Mouse (Mus musculus): ENCODE measurements around the gene Cabs1. TPM values are rescaled to one million over a fixed set of nuclear protein-coding genes. Genes with fewer than 3 reads are reported as not detected.

Gene Cabs1
- not detected in 2 replicates for polyA plus RNA-seq (2016; fragmentation: Nextera tagmentation; extraction: Ambion mirVana)

DNA sequence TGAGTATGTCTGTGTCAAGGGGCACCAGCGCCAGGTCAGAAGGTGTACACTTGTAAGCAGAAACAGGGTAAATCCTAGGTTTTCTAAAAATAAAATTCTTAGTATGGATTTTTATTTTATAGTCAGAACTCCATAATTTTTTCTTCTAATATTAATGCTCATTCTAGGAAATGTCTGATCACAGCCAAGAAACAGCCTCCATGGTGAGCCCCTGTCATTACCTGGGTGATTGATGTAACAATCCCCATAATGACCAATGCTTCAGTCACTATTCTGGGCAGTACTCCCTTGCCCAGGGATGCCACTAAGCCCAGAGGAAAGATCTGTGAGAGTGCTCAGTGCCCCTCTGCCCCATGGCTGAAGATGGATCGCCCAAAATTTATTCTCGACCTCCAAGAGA is at the start of gene Cabs1:
Gene Cabs1, plus strand, starts transcription at position 301 of the 400 bp plus-strand sequence.
- WGBS, result 90% methylated on average over 3 of the region's 3 CpGs
- H3K9me3 ChIP-seq, result no peaks in the 10 kb centered on the region
- no peaks in the 10 kb centered on the region for H3K36me3 ChIP-seq
- no peak within 1 kb of the TSS for H3K4me3 ChIP-seq
- no peak within 1 kb of the TSS for H3K27ac ChIP-seq
- H3K27me3 ChIP-seq (ENCODE audit: insufficient read depth, poor library complexity, severe bottlenecking), result no peaks in the 10 kb centered on the region
- no peak for DNase-seq (ENCODE audit: low spot score)
- no peaks in the 10 kb centered on the region for H3K4me1 ChIP-seq (replicated peaks)

GRCm38 (mm10) chr5:87931603-87932002 is 47.6 kb upstream of the Cabs1 start:
- Histone ChIP-seq H3K4me1 (replicated peaks) (no peaks in the 10 kb centered on the region), H3K27ac (no peak overlapping the region), H3K4me3 (no peak overlapping the region), H3K36me3 (no peaks in the 10 kb centered on the region), H3K27me3 (ENCODE audit: insufficient read depth, poor library complexity, severe bottlenecking) (no peaks in the 10 kb centered on the region), H3K9me3 (no peaks in the 10 kb centered on the region)
- WGBS, result 43% methylated on average over 1 of the region's 1 CpGs
- no peak for DNase-seq (ENCODE audit: low spot score)

- Histone ChIP-seq H3K4me1 (replicated peaks) (no peaks in the 10 kb centered on the region), H3K36me3 (no peaks in the 10 kb centered on the region), H3K27ac (no peak overlapping the region), H3K4me3 (no peak overlapping the region), H3K27me3 (ENCODE audit: insufficient read depth, poor library complexity, severe bottlenecking) (no peaks in the 10 kb centered on the region), H3K9me3 (no peaks in the 10 kb centered on the region)
- WGBS, result 54% methylated on average over 3 of the region's 3 CpGs
- no peak for DNase-seq (ENCODE audit: low spot score)
Measured at GRCm38 (mm10) chr5:87940752-87941151, 38.5 kb upstream of the Cabs1 start.

GRCm38 (mm10) chr5:87942515-87942914 is 36.7 kb upstream of the Cabs1 start:
- H3K4me3 ChIP-seq, result no peak overlapping the region
- H3K9me3 ChIP-seq, result no peaks in the 10 kb centered on the region
- no peaks in the 10 kb centered on the region for H3K4me1 ChIP-seq (replicated peaks)
- no peak for DNase-seq (ENCODE audit: low spot score)
- no peaks in the 10 kb centered on the region for H3K36me3 ChIP-seq
- H3K27me3 ChIP-seq (ENCODE audit: insufficient read depth, poor library complexity, severe bottlenecking), result no peaks in the 10 kb centered on the region
- no peak overlapping the region for H3K27ac ChIP-seq

GRCm38 (mm10) chr5:87951836-87952235 is 27.4 kb upstream of the Cabs1 start:
- DNase-seq (ENCODE audit: low spot score), result no peak
- Histone ChIP-seq H3K36me3 (no peaks in the 10 kb centered on the region), H3K4me1 (replicated peaks) (no peaks in the 10 kb centered on the region), H3K27ac (no peak overlapping the region), H3K27me3 (ENCODE audit: insufficient read depth, poor library complexity, severe bottlenecking) (no peaks in the 10 kb centered on the region), H3K9me3 (no peaks in the 10 kb centered on the region), H3K4me3 (no peak overlapping the region)

- DNase-seq (ENCODE audit: low spot score), result no peak
- no peaks in the 10 kb centered on the region for H3K36me3 ChIP-seq
- no peaks in the 10 kb centered on the region for H3K4me1 ChIP-seq (replicated peaks)
- no peaks in the 10 kb centered on the region for H3K9me3 ChIP-seq
- H3K4me3 ChIP-seq, result no peak within 1 kb of the TSS
- 72% methylated on average over 2 of the region's 2 CpGs for WGBS
- no peaks in the 10 kb centered on the region for H3K27me3 ChIP-seq (ENCODE audit: insufficient read depth, poor library complexity, severe bottlenecking)
- H3K27ac ChIP-seq, result no peak within 1 kb of the TSS
Measured at GRCm38 (mm10) chr5:87969201-87969600, 10.0 kb upstream of the Cabs1 start, which contains the start of the genes 2310003L06Rik and Gm28434. TSS of gene 2310003L06Rik (plus strand) at chr5:87969459. TSS of gene Gm28434 (plus strand) at chr5:87969517.

GRCm38 (mm10) chr5:87982468-87983214 is 3.4 kb downstream of the Cabs1 start:
- H3K4me3 ChIP-seq, result no peak overlapping the region
- no peak for DNase-seq (ENCODE audit: low spot score)
- no peak overlapping the region for H3K27ac ChIP-seq
- H3K4me1 ChIP-seq (replicated peaks), result no peaks in the 10 kb centered on the region
- H3K9me3 ChIP-seq, result no peaks in the 10 kb centered on the region
- H3K27me3 ChIP-seq (ENCODE audit: insufficient read depth, poor library complexity, severe bottlenecking), result no peaks in the 10 kb centered on the region
- no peaks in the 10 kb centered on the region for H3K36me3 ChIP-seq
- WGBS, result 65% methylated on average over 3 of the region's 3 CpGs

DNA sequence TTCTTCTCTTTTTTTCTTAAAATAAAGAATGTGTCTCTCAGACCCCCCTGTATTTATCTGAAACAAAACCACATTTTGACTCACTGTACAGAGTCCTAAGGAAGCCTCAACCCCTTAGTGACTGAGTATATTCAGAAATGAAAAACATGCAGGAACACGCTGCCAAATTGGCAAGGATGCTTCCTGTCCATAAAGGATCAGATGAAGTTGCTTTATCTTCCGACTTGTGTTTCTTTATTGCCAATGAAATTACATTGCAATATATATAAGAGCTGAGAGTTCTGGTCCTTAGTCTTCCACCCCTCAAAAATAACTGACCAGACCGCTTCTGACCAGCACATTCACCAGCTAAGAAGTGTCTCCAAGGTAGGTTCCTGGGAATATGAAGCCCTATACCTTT is 23.0 kb downstream of the Cabs1 start, which contains the start of gene Smr3a:
Gene Smr3a, plus strand, starts transcription at position 301 of the 400 bp plus-strand sequence.
- WGBS, result 93% methylated on average over 3 of the region's 3 CpGs
- no peaks in the 10 kb centered on the region for H3K27me3 ChIP-seq (ENCODE audit: insufficient read depth, poor library complexity, severe bottlenecking)
- no peaks in the 10 kb centered on the region for H3K36me3 ChIP-seq
- no peaks in the 10 kb centered on the region for H3K4me1 ChIP-seq (replicated peaks)
- H3K27ac ChIP-seq, result no peak within 1 kb of the TSS
- no peak within 1 kb of the TSS for H3K4me3 ChIP-seq
- no peaks in the 10 kb centered on the region for H3K9me3 ChIP-seq
- no peak for DNase-seq (ENCODE audit: low spot score)

DNA sequence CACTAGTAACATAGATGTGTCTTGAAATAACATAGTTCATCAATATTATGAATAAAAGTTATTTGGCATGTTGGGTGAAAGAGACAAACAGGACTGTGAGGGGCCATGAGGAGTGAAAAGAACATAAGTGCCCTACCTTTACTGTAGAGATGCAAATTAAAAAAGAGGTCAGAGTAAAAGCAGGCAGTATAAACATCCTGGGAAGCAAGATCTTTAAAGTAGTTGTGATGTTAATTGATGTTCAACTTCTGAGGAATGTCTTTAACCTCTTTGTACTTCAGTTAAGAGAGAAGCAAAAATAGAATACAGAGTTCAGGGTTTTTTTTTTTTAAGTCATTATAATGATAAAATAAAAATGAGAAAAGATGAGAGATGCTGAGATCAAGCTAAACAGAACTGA is 26.0 kb downstream of the Cabs1 start:
- Histone ChIP-seq H3K27ac (no peak overlapping the region), H3K36me3 (no peaks in the 10 kb centered on the region), H3K9me3 (no peaks in the 10 kb centered on the region), H3K27me3 (ENCODE audit: insufficient read depth, poor library complexity, severe bottlenecking) (no peaks in the 10 kb centered on the region), H3K4me3 (no peak overlapping the region), H3K4me1 (replicated peaks) (no peaks in the 10 kb centered on the region)
- no peak for DNase-seq (ENCODE audit: low spot score)

Other genes with a start within 250 kb of the Cabs1 start
- not detected in 2 replicates for gene Csn1s2a, start 204.9 kb upstream of the Cabs1 start, polyA plus RNA-seq (2016; fragmentation: Nextera tagmentation; extraction: Ambion mirVana)
- not detected in 2 replicates for gene Csn1s2b, start 171.4 kb upstream of the Cabs1 start, polyA plus RNA-seq (2016; fragmentation: Nextera tagmentation; extraction: Ambion mirVana)
- gene Prr27, start 153.8 kb upstream of the Cabs1 start, polyA plus RNA-seq (2016; fragmentation: Nextera tagmentation; extraction: Ambion mirVana), result not detected in 2 replicates
- not detected in 2 replicates for gene Odam, start 94.4 kb upstream of the Cabs1 start, polyA plus RNA-seq (2016; fragmentation: Nextera tagmentation; extraction: Ambion mirVana)
- 0.26 and 0.66 TPM in 2 replicates for gene Csn3, start 53.9 kb upstream of the Cabs1 start, polyA plus RNA-seq (2016; fragmentation: Nextera tagmentation; extraction: Ambion mirVana)
- gene 2310003L06Rik, start 10.0 kb upstream of the Cabs1 start, polyA plus RNA-seq (2016; fragmentation: Nextera tagmentation; extraction: Ambion mirVana), result not detected in 2 replicates
- not detected in 2 replicates for gene Gm28434, start 9.9 kb upstream of the Cabs1 start, polyA plus RNA-seq (2016; fragmentation: Nextera tagmentation; extraction: Ambion mirVana)
- not detected in 2 replicates for gene Smr3a, start 23.1 kb downstream of the Cabs1 start, polyA plus RNA-seq (2016; fragmentation: Nextera tagmentation; extraction: Ambion mirVana)
- gene Smr2, start 107.1 kb downstream of the Cabs1 start, polyA plus RNA-seq (2016; fragmentation: Nextera tagmentation; extraction: Ambion mirVana), result not detected in 2 replicates
- not detected in 2 replicates for gene Gm11116, start 132.1 kb downstream of the Cabs1 start, polyA plus RNA-seq (2016; fragmentation: Nextera tagmentation; extraction: Ambion mirVana)
- not detected in 2 replicates for gene Gm11115, start 174.7 kb downstream of the Cabs1 start, polyA plus RNA-seq (2016; fragmentation: Nextera tagmentation; extraction: Ambion mirVana)